In the genomic region with DNA sequence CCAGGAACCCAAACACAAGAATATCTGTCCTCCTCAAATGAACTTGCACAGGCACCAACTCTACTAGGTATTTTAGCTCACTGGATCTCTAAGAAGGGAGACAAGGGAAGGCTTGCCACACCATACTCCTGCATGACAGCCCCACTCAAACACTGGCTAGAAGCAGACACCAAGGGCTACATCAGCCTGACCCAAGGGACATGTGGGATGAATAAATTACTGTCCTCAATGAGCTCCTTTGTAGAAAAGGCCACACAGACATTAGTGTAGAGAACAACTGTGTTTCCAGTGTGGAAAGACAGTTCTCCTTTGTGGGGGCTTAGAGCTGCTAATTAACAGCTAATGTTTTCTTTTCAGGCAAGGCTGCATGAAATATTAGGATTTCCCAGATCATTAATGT, we compare ENCODE assay signal across 18 mouse cellular contexts.
DNase-seq lines count a peak whose midpoint lies in the region; ATAC-seq and TF ChIP-seq lines count a peak whose summit lies in the region.
"Had no signal": no experiment of that assay in that cellular context is flagged by ENCODE, and none has a peak within 500 bp of the region (broad histone marks: within the 10 kb centered on the region; RNA-seq: fewer than 3 reads in every experiment).

No protein-coding gene starts in this region.

- H3K4me2 ChIP-seq in midbrain, embryonic 11.5 days: no peak overlapping the region
- H3K4me2 ChIP-seq in forebrain, embryonic 15.5 days (replicated peaks): no peak overlapping the region
- H3K4me2 ChIP-seq: embryonic facial prominence, embryonic 13.5 days; lung, embryonic 15.5 days; stomach, embryonic 15.5 days had no signal

- TF ChIP-seq CTCF in layer of hippocampus, adult 2 months (conservative IDR thresholded peaks at IDR 0.05): no peak

- no peak overlapping the region for H3K9ac ChIP-seq in midbrain, embryonic 11.5 days (ENCODE audit: low read length)
- H3K9ac ChIP-seq in forebrain, embryonic 15.5 days (replicated peaks): no peak overlapping the region
- H3K9ac ChIP-seq: embryonic facial prominence, embryonic 13.5 days; lung, embryonic 15.5 days; stomach, embryonic 15.5 days had no signal

- H3K27me3 ChIP-seq in midbrain, embryonic 11.5 days (ENCODE audit: control insufficient read depth, insufficient read depth, low read length): no peaks in the 10 kb centered on the region
- no peaks in the 10 kb centered on the region for H3K27me3 ChIP-seq in midbrain, embryonic 10.5 days (ENCODE audit: low read depth, poor library complexity, severe bottlenecking)
- H3K27me3 ChIP-seq in forebrain, embryonic 15.5 days: no peaks in the 10 kb centered on the region
- no peaks in the 10 kb centered on the region for H3K27me3 ChIP-seq in embryonic facial prominence, embryonic 10.5 days (replicated peaks; ENCODE audit: low read depth, poor library complexity, severe bottlenecking)
- H3K27me3 ChIP-seq: embryonic facial prominence, embryonic 13.5 days; lung, embryonic 15.5 days; megakaryocyte, embryonic 14.5 days; stomach, embryonic 15.5 days had no signal

- no peaks in the 10 kb centered on the region for H3K9me3 ChIP-seq in midbrain, embryonic 11.5 days (ENCODE audit: control insufficient read depth, low read length)
- no peaks in the 10 kb centered on the region for H3K9me3 ChIP-seq in midbrain, embryonic 10.5 days (replicated peaks)
- no peaks in the 10 kb centered on the region for H3K9me3 ChIP-seq in forebrain, embryonic 15.5 days
- no peaks in the 10 kb centered on the region for H3K9me3 ChIP-seq in embryonic facial prominence, embryonic 10.5 days
- H3K9me3 ChIP-seq: embryonic facial prominence, embryonic 13.5 days; lung, embryonic 15.5 days; megakaryocyte, embryonic 14.5 days; stomach, embryonic 15.5 days had no signal

- no peaks in the 10 kb centered on the region for H3K36me3 ChIP-seq in midbrain, embryonic 11.5 days (ENCODE audit: control insufficient read depth, insufficient read depth, low read length)
- no peaks in the 10 kb centered on the region for H3K36me3 ChIP-seq in midbrain, embryonic 10.5 days
- no peaks in the 10 kb centered on the region for H3K36me3 ChIP-seq in forebrain, embryonic 15.5 days
- no peaks in the 10 kb centered on the region for H3K36me3 ChIP-seq in embryonic facial prominence, embryonic 10.5 days (replicated peaks)
- H3K36me3 ChIP-seq: embryonic facial prominence, embryonic 13.5 days; lung, embryonic 15.5 days; stomach, embryonic 15.5 days had no signal

- H3K4me3 ChIP-seq in midbrain, embryonic 11.5 days (ENCODE audit: low read depth, low read length): no peak overlapping the region
- H3K4me3 ChIP-seq in midbrain, embryonic 10.5 days: no peak overlapping the region
- no peak overlapping the region for H3K4me3 ChIP-seq in forebrain, embryonic 15.5 days
- H3K4me3 ChIP-seq in layer of hippocampus, adult 2 months: no peak overlapping the region
- no peak overlapping the region for H3K4me3 ChIP-seq in embryonic facial prominence, embryonic 10.5 days
- H3K4me3 ChIP-seq: embryonic facial prominence, embryonic 13.5 days; heart, adult 2 months; lung, embryonic 15.5 days; megakaryocyte, embryonic 14.5 days; stomach, embryonic 15.5 days had no signal

- no peak for DNase-seq in midbrain, embryonic 11.5 days (ENCODE audit: low spot score, missing footprints)
- no peak for DNase-seq in midbrain, embryonic 10.5 days (ENCODE audit: low spot score)
- DNase-seq in layer of hippocampus, adult 2 months (ENCODE audit: low spot score in 2 of 2): peak in 1 of 2 experiments; percentile 13
- DNase-seq in retina, postnatal 1 day: peak; percentile 61
- DNase-seq in embryonic facial prominence, embryonic 10.5 days (ENCODE audit: low spot score): no peak
- no peak for DNase-seq in adrenal gland, postnatal 10 days
- DNase-seq: cerebellum, adult 9-11 months; heart, adult 2 months; heart, postnatal 10 days; liver; thymus, postnatal 36 days had no signal

- no peaks in the 10 kb centered on the region for H3K4me1 ChIP-seq in midbrain, embryonic 11.5 days (ENCODE audit: control insufficient read depth, insufficient read depth, low read length)
- no peaks in the 10 kb centered on the region for H3K4me1 ChIP-seq in midbrain, embryonic 10.5 days
- peaks cover 7% of the 10 kb centered on the region; the same call in 1 of the 2 replicates for H3K4me1 ChIP-seq in forebrain, embryonic 15.5 days
- H3K4me1 ChIP-seq in embryonic facial prominence, embryonic 10.5 days: no peaks in the 10 kb centered on the region
- H3K4me1 ChIP-seq: embryonic facial prominence, embryonic 13.5 days; lung, embryonic 15.5 days; stomach, embryonic 15.5 days had no signal

- peak; percentile 70; the same call in 1 of the 2 replicates for ATAC-seq in midbrain, embryonic 11.5 days (ENCODE audit: low FRiP score)
- ATAC-seq in forebrain, embryonic 15.5 days (replicated peaks): 0 out of 2 replicates have a peak, but pooled peaks have one; percentile 53
- ATAC-seq: CD4-positive, CD25-positive, alpha-beta regulatory T cell, adult 4 months; intestine, postnatal 0 days had no signal

- H3K27ac ChIP-seq in midbrain, embryonic 11.5 days (ENCODE audit: low read depth, low read length): no peak overlapping the region
- no peak overlapping the region for H3K27ac ChIP-seq in midbrain, embryonic 10.5 days (replicated peaks)
- H3K27ac ChIP-seq in forebrain, embryonic 15.5 days (replicated peaks): no peak overlapping the region
- H3K27ac ChIP-seq in layer of hippocampus, adult 2 months: peak overlapping the region; percentile 23; the same call in 1 of the 2 replicates
- no peak overlapping the region for H3K27ac ChIP-seq in embryonic facial prominence, embryonic 10.5 days (replicated peaks)
- H3K27ac ChIP-seq: embryonic facial prominence, embryonic 13.5 days; heart, adult 2 months; lung, embryonic 15.5 days; stomach, embryonic 15.5 days had no signal
